Mouse (Mus musculus) olfactory bulb, adult 2 months (tissue): ENCODE measurements around the gene Srgap2. TPM values are rescaled to one million over a fixed set of nuclear protein-coding genes. Genes with fewer than 3 reads are reported as not detected.
"Not testable (repeated sequence)": the region's sequence is repeated elsewhere in the genome, so short reads cannot be mapped to it uniquely, and the experiment has no call there.

ENCODE experiments used
- H3K27ac ChIP-seq: fragments of 200-500 bp; 2 replicates; pipeline ENCODE4 v1.5.1; 2012; ENCODE audit warnings: low read depth, low read length; ENCODE audit not compliant: insufficient read depth
- H3K4me1 ChIP-seq: fragments of 200-500 bp; 2 replicates; pipeline ENCODE4 v1.6.1; 2012; ENCODE audit warnings: low read length; ENCODE audit not compliant: control insufficient read depth, insufficient read depth
- H3K4me3 ChIP-seq: fragments of 200-500 bp; 2 replicates; pipeline ENCODE4 v1.5.1; 2012; ENCODE audit warnings: mild to moderate bottlenecking, low read depth, low read length, moderate library complexity; ENCODE audit not compliant: insufficient read depth
- CTCF ChIP-seq: fragments of 200-500 bp; IDR thresholded peaks from 2 replicates; pipeline ENCODE4 v1.5.1; 2012; ENCODE audit warnings: low read depth, mild to moderate bottlenecking, low read length, moderate library complexity; ENCODE audit not compliant: insufficient read depth
- POLR2A ChIP-seq: fragments of 200-500 bp; IDR thresholded peaks from 2 replicates; pipeline ENCODE4 v1.6.1; 2012; ENCODE audit warnings: mild to moderate bottlenecking, low read depth, low read length, moderate library complexity; ENCODE audit not compliant: insufficient read depth
- WGBS: fragments of 180-500 bp; shearing (Covaris S2); methylation state at CpG from one replicate; pipeline ENCODE4 v1.1.7; 2018; 5-methylcytosine and 5-hydroxymethylcytosine counted together
- polyA plus RNA-seq: library from polyadenylated mRNA; stranded (reverse); fragments of >200 nt; gene quantifications from 2 replicates; pipeline ENCODE4 v1.2.4, GENCODE M21; 2012; ENCODE audit warnings: low replicate concordance; ENCODE audit not compliant: missing spikeins, insufficient read depth, insufficient read length

Srgap2 gene
- polyA plus RNA-seq, result not detected in 2 replicates

DNA sequence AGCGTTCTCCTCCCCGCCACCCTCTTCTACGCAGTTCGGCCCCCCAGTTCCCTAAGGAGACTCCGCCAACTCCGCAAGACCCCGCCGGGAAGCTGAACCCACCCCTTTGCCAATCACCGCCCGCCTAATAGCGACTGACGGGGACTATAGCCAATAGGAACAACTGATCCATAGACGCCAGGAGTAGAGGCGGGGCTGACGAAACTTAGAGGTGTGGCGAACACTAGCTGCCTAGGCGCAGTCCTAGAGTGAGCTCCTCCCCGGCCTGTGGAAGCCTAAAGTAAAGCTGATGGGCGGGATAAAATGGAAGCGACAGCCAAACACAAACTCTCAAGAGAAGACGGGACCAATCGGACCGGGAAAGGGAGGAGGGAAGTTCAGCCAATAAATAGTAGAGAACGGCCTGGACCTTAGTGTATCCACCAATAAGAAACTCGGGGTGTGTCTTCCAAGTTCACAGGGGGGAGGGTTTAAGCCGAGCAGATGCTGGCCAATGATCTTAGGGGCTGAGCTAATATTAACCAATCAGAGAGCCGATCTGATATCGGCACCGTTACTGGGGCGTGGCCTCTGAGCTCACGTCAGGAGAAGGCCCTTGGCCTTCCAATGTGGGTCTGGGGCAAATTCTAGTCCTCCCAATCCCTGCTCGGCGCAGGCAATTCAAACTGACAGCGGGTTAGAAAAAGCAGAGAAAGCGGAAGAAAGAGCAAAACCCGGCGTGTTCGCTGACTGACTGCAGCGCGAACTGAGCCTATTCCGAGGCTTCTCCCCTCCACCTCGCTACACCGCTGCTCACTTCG is at the start of gene Srgap2, which contains the start of gene Fam72a:
TSS of gene Srgap2 (minus strand) at position 72 of the 800 bp plus-strand sequence.
TSS of gene Fam72a (plus strand) at position 623 of the 800 bp plus-strand sequence.
- H3K4me3 ChIP-seq, result peak within 1 kb of the TSS; percentile 94
- TF ChIP-seq CTCF (no peak), POLR2A (no peak)
- H3K27ac ChIP-seq, result peak within 1 kb of the TSS; percentile 74
- under 1% methylated on average over 44 of the region's 44 CpGs for WGBS
- H3K4me1 ChIP-seq, result no peaks in the 10 kb centered on the region

GRCm38 (mm10) chr1:131573721-131574120 is 46.6 kb upstream of the Srgap2 start:
- H3K4me3 ChIP-seq, result no peak overlapping the region
- no peak for TF ChIP-seq CTCF
- WGBS, result 95% methylated on average over 14 of the region's 14 CpGs
- H3K27ac ChIP-seq, result no peak overlapping the region
- no peaks in the 10 kb centered on the region for H3K4me1 ChIP-seq

DNA sequence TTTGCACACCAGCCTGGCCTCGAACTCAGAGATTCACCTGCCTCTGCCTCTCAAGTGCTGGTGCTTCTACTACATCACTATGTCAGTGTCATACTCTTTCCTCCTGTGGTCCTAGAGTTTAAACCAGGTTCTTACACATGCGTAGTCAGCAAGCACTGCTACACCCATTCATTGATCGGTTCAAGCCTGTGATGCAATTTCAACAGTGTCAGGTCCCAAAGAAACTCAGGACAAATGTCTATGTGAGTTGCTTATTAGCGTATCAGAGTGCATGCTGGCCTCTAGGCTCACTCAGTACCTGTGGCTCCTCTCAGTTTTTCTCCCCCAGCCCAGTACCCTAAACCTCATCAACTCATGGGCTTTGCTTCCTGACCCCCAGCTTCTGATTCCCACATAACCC is 43.2 kb upstream of the Srgap2 start:
- 94% methylated on average over 4 of the region's 4 CpGs for WGBS
- H3K4me3 ChIP-seq, result no peak overlapping the region
- no peak overlapping the region for H3K27ac ChIP-seq
- H3K4me1 ChIP-seq, result no peaks in the 10 kb centered on the region
- no peak for TF ChIP-seq CTCF
- TF ChIP-seq POLR2A, result no peak

GRCm38 (mm10) chr1:131569721-131570120 is 42.6 kb upstream of the Srgap2 start:
- H3K4me3 ChIP-seq, result no peak overlapping the region
- H3K27ac ChIP-seq, result no peak overlapping the region
- 98% methylated on average over 6 of the region's 6 CpGs for WGBS
- TF ChIP-seq POLR2A (no peak), CTCF (no peak)
- no peaks in the 10 kb centered on the region for H3K4me1 ChIP-seq

DNA sequence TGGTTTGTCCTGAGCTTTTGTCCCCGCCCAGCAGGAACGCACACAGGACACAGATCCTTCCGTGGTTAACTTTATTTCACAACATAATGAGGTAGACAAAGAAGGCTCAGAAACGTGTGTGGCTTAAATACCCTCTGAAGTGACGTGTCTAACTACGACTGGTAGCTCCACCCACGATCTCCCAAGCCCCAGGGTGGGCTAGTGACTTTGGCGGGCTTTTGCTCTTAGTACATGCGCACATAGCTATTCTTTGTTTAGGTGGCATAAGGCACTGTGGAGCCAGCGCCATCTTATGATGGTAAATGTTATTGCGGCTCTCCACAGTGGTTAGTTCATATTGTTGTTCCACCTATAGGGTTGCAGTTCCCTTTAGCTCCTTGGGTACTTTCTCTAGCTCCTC is 38.9 kb upstream of the Srgap2 start:
- not testable (repeated sequence) for H3K4me1 ChIP-seq, H3K4me3 ChIP-seq, H3K27ac ChIP-seq
- 39% methylated on average over 11 of the region's 11 CpGs for WGBS

DNA sequence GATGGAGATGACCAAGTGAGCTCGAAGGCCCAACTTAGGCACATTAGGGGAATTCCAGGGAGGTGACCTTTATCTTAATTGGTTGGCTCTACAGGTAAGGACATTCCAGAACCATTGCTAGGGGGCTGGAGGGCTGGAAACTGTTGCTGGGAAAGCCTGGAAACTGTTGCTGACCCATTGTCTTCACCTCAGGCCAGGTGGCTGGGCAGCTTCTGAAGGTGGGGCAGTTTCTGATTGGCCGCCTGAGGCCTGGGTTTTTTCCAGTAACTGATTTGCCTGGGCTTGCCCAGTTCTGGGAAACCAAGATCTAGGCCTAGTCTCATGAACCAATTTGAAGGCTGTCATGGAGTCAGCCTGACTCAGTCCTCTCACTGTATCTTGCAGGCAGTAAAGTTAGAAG is 34.9 kb upstream of the Srgap2 start:
- no peaks in the 10 kb centered on the region for H3K4me1 ChIP-seq
- no peak overlapping the region for H3K27ac ChIP-seq
- WGBS, result 98% methylated on average over 2 of the region's 2 CpGs
- no peak overlapping the region for H3K4me3 ChIP-seq
- TF ChIP-seq POLR2A (no peak), CTCF (no peak)

DNA sequence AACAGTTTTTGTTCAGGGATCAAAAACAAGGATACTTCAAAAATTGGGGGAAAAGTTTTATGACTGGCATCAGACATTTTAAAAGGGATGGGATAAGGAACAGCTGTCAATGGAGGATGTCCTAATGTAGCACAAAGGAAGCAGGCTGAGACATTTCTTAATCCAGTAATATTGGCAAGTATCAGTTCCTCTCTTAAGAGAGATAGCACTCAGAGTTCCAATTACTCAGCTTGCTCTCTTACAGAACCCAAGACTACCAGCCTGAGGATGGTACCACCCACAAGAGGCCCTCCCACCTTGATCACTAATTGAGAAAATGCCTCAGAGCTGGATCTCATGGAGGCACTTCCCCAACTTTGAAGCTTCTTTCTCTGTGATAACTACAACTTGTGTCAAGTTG is 33.3 kb upstream of the Srgap2 start:
- TF ChIP-seq CTCF, result no peak
- TF ChIP-seq POLR2A, result no peak
- Histone ChIP-seq H3K4me1 (no peaks in the 10 kb centered on the region), H3K4me3 (no peak overlapping the region), H3K27ac (no peak overlapping the region)

- peaks cover 3% of the 10 kb centered on the region; the same call in 1 of the 2 replicates for H3K4me1 ChIP-seq
- WGBS, result 0% methylated on average over 13 of the region's 13 CpGs
- H3K4me3 ChIP-seq, result no peak overlapping the region
- TF ChIP-seq CTCF (0 out of 2 replicates have a peak, but pooled peaks have one; percentile 22), POLR2A (no peak)
- H3K27ac ChIP-seq, result peak overlapping the region; percentile 9; the same call in 1 of the 2 replicates
Observed at GRCm38 (mm10) chr1:131555042-131555812, 28.1 kb upstream of the Srgap2 start.

GRCm38 (mm10) chr1:131553428-131553827 is 26.3 kb upstream of the Srgap2 start:
- Histone ChIP-seq H3K4me3 (no peak overlapping the region), H3K4me1 (peaks cover 3% of the 10 kb centered on the region; the same call in 1 of the 2 replicates), H3K27ac (no peak overlapping the region)
- TF ChIP-seq CTCF (no peak), POLR2A (no peak)
